Mouse (Mus musculus): Measurements from ENCODE around the gene Dhx35.

The Dhx35 gene

DNA sequence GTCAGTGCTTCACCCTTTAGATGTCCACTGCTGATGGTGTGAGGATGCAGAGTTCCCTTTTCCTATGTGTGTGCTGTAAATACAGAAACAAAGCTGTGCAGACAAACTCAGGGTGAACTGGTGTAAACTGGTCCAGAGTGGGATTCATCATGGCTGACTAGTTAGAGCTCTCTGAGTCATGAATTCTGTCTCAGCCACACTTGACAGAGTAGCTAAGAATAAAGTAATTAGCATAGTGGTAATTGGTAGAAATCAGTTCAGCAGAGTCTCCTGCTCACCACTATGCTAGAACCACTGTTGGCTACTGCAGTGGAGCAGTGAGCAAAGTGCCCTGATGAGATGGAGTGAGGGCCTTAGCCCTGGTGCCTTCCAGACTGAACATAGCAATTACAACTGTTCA, 21.1 kb downstream of the Dhx35 start:
- no peak for DNase-seq

DNA sequence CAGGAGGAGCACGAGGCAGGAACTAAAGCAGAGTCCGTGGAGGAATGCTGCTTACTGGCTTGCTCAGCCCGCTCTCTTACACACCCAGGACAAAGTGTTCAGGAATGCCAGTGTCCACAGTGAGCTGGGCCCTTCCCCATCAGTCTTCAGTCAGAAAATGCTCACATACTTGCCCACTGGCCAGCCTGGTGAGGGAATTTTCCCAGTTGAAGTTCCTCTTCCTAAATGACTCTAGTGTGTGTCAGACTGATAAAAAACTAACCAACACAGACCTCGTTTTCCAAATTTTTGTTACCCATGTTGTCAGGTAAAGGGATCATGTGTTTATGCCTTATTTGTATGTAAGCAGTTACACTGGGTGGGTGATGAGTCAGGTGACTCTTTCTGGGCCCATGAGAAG, 21.6 kb downstream of the Dhx35 start:
- DNase-seq = no peak

DNA sequence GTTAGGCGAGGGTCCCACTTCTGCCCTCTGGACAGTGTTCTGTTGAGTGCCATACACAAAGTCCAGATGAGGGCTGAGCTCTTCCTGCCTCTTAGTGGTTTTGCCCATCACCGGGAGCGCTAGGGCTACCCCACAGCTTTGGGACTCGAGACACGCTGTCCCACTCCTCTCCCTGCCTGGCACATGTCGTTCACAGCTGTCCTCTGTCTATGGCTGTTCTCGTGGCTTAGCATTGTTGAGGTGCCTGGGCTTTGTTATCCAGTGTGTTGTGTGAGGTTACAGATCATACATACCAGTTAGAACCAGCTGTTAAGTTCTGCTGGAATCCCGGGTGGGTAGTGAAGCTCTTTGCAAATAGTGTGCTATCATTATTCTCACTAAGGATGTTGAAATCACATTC, 23.1 kb downstream of the Dhx35 start:
- no peak for DNase-seq

DNA sequence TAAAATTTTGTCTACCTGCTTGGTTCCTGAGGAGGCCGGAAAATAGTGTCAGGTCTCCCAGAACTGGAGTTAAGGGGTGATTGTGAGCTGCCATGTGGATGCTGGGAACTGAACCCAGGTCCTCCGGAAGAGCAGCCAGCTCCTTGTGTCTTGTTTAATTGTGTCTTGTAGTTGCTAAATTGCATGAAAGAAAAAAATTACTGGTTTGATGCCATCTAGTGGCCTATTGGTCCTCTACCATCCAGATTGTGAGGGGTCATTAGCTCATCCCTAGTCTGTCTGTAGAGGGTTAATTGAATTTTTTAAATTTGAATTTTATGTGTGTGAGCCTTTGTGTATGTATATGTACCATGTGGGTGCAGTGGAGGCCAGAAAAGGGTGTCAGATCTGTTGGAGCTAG, 33.5 kb downstream of the Dhx35 start:
- DNase-seq = no peak

DNA sequence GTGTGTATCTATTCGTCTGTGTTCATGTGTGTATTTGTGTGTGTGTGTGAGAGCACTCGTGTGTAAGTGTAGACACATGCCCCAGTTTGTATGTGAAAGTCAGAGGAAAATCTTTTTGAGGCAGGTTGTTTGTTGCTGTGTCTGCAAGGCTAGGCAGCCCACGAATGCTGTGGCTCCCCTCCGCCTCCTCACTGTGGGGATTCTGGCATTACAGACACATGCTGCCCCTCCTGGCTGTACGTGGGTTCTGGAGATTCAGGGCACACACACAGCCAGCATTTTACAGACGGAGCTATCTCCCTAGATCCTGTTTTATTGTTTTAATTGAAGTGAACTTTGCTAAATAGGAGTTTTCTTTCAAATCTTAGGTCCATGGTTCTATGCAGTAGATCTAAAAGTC, 35.1 kb downstream of the Dhx35 start:
- no peak for DNase-seq

DNA sequence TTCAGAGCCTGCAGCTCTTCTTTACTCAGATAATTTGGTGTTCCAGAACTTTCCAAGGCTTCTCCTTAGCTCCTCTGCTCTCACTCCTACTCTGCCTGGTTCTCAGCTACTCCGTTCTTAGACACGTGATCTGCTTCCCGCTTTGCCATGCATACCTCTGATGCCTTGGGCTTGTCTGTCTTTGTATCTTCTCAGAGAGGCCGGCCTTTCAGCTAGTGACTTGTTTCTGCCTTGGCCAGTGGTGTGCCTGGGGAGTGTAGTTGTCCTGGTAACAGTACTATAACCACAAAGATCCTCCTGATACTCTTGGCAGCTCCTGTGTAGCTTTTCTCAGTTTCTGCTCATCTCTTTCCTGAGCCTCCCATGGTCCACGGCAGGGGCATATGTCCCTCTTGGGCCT, 38.6 kb downstream of the Dhx35 start:
- DNase-seq = no peak

DNA sequence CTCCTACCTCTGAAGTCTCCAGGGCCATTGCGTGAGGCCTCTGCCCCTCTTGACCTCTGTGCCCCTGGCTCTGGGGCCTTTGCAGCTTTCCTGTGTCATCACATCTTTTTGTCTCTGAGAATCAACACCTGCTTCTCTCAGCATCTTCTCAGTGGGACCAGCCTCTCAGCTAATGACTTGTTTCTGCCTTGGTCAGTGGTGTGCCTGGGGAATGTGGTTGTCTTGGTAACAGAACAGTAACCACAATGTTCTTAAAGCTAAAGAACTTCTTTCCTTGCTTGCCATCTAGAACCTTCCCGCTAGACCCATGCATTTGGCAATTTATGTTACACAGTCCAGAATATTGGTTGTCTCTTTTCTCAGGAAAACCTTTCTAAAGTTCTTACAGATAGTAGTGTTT, 39.0 kb downstream of the Dhx35 start:
- no peak for DNase-seq

DNA sequence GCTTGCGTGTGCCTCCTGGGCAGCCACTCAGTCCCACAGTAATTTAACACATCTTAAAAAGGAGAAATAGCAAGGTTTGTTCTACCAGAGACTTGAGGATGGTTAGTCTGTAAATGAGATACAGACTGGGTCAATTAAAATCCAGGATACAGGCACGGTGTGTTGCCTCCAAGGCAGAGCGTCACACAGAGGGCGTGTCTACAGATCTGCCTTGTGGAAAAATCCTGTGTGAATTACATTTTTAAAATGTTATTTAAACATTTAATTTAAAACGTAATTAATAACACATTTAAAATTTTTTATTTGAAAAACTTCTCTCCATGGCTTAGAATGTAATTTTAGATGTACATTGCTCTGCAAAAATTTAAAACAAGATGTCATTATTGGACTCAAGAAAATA, 48.7 kb downstream of the Dhx35 start:
- no peak for DNase-seq

DNA sequence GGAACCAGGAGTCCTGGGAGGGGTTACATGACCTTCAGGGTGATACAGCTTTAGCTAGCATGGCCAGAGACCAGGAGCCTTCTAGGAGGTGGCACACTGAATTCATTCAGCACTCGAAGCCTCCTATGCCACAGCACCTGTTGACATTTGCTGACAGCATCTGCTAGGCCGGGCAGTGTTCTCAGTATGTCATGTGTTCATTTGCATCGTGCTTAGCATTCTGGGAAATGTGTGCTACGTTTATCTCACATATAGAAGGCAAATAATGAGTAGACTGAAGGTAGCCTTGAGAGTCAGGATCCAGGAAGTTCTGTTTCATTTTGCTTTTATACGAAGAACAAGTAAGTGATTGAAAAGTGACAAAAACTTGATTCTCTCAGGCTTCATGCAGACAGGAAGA, 50.4 kb downstream of the Dhx35 start:
- DNase-seq = no peak

DNA sequence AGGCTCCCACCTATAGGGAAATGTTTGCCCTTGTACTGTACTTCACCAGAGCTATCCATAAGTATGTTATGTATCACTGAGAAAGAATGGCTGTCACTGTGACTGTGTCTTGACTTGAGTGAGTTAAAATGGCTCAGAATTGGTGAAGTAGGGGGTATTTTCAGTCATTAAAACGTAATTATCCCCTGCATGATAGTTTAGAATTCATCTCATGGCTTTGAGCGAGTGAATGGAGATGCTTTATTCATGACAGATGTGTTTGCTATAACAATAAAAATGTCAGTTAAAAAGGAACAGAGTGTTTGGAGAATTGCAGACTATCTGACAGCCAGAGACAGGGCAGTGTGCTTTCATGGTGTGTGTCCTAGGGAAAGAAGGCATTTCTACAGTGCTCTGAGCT, 51.6 kb downstream of the Dhx35 start:
- no peak for DNase-seq

DNA sequence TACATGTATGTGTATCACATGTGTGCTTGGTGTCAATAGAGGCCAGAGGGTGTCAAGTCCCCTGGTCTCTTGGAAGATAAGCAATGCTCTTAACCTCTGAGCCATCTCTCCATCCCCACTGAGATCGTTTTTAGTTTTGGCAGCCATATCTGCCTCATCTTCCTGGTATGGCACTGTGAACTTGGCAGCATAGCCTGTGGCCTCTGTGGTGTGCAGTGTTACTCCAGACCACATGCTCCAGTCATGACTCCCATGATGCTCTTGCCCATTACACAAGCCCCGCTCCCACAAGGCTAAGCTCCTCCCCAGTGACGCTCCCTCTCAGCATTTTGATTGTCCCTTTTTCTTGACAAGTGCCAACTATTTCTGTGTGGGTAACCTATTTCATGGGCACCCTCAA, 53.4 kb downstream of the Dhx35 start:
- no peak for DNase-seq

DNA sequence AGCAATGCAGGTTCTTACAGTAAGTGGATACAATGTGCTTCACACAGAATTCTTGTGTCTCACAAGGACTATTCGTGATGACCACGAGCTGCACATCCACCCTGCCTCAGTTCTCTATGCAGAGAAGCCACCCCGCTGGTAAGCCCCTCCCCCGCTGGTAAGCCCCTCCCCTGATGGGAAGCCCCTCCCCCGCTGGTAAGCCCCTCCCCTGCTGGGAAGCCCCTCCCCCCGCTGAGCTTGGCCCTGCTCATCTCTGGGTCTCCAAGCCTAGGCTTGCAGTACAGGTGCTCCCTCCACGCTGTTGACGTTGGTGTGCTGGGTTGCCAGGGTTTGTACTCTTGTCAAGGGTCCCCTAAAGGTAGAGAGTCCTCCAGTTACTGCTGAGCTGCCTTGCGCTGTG, 54.8 kb downstream of the Dhx35 start:
- DNase-seq = no peak

DNA sequence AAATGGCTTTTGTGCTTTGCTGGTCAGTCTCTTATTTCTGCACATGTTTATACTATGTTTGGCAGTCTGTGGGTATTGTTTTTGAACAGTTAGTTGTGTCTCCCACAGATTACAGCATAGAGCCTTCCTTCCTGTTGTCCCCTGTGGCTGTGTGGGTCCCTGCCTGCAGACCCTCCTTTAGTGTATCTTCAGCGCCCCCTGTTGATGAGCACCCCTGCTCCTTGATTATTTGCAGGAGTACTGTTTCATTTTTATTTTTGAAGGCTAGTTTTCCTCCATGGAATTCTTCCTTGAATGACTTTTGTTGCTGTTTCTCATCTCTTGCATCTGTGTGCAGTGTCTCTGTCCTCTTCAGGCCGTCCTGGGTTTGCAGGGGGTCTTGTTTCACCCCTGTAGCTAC, 58.0 kb downstream of the Dhx35 start:
- peak in 1 of 2 experiments; percentile 58 for DNase-seq

DNA sequence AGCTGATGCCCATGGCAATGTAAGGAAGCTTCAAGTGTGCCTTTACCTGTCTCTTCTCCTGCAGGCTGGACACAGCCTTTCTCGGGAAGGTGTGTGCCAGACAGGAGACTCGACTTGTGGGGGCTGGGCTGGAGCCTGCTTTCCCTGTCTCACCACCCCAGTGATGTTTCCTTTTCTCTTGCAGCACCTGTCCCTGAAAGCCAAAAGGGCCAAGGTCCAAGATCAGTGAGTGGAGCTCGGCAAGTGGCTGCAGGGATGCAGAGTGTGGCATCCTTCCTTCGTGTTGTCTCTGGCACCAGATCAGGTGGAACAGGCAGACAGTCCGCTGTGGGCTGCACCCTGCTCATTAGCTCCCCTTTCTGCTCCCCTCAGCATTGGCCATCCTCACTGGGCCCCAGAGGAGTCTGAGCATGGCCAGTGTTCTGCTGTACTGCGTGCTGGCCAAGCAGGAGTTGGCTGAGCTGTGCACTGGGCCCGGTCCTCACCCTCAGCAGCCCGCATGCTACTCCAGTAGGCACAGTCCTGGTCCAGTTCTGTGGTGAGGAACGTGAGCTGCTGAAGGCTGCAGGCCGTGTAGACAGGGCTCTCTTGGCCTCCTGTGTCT, 62.4 kb downstream of the Dhx35 start:
- DNase-seq = no peak

DNA sequence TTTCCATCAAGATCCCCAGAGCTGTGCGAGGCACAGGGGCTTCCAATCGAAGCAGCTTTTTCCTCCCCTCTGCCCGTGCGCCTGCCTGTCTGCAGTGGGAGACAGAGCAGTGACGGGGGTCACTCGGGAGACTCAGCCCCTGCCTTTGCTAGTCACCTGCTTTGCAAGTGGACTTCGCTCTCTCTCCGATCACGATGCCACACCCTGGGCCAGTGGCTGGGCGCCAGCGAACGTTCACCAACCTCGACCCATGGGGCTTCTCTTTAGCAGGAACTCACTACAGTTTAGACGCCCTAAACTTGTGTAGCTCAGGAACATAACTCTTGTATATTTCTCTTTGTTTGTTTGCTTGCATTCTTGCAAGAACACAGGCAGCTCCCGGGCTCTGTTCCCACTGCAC, 63.0 kb downstream of the Dhx35 start:
- DNase-seq = no peak

DNA sequence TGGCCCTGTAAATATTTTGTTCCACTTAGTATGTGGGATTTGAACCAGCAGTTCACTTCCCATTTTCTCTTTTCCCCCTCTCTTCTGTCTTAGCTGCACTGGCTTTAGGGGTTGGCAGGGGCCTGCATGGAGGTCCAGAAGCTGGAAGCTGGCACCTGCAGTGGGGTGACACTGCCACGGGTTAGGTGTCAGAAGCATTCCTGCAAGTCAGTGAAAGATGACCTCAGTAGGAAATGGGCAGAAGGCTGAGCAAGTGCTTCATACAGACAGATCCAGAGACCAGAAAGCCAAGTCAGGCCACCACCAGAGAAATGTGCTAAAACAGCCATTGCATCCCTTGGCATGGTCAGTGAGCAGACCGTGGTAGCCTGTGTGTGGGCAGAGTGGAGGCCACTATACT, 66.5 kb downstream of the Dhx35 start:
- no peak for DNase-seq

DNA sequence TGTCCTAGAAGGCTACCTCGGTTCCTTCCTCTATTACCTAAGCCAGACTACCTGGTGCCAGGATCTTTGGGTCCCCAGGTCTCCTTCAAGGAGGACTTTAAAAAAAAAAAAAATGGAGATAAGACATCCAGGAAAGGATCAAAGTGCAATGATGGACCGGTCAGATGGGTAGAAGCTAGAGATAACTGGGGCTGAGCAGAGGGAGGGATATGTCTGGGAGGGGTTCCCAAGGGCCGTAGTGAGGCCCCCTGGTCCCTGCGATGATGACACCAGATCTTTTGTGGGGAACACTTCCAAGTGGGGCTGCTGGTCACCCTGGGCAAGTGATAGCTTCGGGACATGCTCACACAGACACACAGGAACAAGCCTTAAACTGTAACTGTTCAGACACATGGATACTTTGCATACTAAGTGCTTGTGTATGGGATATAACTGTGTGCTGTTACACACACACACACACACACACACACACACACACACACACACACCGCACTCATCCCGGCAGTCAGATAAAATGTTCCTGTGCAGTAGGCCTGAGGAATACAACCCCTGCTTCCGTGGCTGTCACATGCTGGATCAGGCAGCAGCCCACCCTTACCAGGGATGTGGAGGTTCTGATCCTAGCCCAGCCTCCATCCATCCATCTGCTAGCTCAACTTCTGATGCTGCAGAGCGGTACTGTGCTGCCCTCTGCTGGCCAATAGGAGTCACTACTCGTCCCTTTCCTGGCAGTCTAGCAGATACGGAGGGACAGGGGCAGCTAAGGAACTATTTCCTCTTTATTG, 68.9 kb downstream of the Dhx35 start:
- DNase-seq = peak in 1 of 2 experiments; percentile 51

DNA sequence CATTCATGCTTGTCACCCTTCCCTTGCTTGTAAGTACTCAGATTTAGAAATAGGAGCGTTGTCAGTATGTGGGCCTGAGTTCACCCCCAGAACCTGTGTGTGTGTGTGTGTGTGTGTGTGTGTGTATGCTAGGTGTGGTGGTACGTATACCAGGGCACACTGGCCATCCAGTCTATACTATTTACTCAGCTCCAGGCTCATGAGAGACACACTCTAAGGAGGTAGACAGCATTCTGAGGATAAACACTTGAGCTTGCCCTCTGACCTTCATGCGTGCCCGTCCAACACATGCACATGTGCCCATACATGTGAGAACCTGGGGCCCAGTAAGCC, 69.5 kb downstream of the Dhx35 start:
- DNase-seq = no peak

DNA sequence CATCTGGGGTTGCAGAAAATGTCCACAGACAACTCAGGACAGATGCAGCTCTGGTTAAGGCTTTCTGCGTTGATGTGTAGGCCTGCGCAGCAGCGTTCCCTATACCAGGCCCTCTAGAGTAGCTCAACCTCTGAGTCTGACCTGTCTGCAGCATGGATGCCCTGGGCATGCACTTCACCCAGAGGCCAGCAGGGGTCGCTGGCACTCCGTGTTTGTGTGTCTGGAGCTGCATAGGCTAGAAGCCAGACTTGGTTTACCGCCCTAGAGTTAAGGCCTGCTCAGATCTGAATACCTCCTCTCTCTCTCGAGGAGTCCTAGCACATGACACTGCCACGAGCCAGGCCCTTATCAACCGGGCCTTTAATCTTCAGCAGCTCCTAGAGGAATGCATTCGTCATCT, 70.8 kb downstream of the Dhx35 start:
- peak; percentile 36 to 72 for DNase-seq

DNA sequence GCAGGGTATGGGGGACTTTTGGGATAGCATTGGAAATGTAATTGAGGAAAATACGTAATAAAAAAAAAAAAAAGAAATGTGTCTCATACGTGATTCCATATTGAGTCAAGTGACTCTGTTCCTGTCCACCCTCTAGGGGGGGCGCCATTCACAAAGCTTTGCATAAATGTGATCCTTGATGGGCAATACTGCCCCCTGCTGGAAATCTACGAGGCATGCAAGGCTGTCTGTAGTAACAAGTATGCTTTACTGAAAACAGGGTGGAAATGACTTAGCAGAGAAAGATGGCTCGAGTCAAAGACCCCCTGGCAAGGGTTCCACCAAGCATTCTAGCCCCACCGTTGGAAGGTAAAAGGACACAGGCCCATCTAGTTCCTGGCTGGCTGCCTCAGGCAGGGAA, 92.0 kb downstream of the Dhx35 start:
- no peak for DNase-seq

DNA sequence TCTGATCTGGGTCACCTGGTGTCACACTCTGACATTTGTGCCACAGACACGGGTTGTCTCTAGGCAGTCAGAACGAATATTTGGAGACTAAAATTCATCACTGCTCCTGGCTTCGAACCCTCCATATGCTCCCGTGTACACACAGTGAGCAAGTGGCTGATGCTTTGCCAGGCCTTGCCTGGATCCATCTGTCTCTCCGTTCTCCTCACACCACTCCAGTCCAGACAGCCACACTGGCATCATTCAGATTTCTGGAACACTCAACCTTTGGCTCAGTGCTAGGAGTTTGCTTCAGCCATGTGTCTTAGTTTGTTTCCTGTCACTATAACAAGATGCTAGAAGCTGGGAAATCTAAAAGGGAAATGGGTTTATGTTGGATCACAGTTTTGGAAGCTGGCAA, 93.9 kb downstream of the Dhx35 start:
- DNase-seq = no peak

DNA sequence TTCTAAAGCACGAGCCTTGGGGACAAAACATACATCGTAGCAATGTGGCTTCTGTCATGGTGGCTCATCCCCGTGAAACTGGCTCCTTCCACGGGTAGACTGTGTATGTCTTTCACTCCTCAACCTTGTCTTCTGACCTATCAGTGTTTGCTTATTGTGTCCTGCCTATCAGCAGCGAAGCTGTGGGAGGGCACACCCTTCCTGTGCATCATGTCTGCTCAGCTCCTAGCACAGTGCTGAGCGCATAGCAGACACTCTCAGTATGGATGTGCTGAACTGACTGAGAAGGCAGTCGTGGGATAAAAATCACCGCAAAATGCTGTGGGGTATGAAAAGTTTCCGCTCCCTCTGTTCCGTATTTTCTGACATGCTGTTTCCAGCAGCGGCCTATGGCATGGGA, 94.6 kb downstream of the Dhx35 start:
- no peak for DNase-seq

DNA sequence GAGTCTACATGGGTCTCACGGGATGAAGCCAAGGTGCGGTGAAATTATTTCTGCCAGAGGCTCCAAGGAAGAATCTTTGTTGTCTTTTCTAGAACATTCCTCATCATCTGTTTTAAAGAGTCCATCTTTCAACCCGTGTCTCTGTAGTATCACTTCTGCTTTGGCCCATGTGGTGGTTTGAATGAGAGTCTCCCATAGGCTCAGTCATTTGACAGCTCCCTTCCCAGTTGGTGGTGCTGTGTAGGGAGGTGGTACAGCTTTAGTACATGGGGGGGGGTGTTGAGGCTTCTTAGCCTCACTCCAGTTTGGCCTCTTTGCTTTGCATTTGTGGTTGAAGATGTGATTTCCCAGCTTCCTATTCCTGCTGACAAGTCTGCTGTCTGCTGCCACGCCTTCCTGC, 96.7 kb downstream of the Dhx35 start:
- no peak for DNase-seq

DNA sequence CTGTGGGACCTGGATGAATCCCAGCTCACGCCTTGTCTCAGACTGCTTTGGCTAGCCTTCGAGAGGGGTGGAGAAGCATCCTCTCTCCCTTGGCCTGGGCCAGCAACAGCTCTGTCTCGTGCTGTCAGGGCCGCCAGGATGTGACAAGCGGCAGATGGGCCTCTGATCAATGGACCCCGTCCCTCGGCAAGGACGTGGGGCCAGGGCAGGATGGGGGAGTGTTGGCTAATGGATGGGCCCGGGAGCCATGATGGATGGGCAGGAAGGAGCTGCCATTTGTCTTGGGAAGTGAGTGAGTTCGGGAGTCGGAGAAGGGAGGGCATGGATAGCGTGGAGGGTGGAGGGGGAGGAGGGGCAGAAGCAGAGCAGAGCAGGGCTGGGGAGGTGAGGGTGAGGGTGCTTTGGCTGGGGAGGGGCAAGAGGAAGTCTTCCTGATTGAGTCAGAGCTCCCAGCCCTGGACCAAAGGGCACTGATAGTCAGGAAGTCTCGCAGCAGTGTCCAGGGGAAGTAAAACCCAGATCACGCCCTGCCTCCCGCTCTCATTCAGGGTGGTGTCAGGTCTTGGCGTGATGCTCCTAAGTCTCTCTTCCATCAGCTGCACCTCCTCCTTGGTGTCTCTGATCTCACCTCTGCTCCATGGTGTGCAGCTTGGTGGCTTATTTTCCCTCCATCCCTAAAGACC, 98.7 kb downstream of the Dhx35 start:
- no peak for DNase-seq
